Mouse (Mus musculus) Muller cell, postnatal 12 days (primary cell): ENCODE data around the gene Mrpl58.
A peak's percentile ranks its signal among the peaks of the same experiment; 100 is the strongest.
"Not testable (repeated sequence)": the region's sequence is repeated elsewhere in the genome, so short reads cannot be mapped to it uniquely, and the experiment has no call there.

Experiments used
- DNase-seq: peaks from one replicate; pipeline ENCODE4 v3.0.0-alpha.2; 2015; ENCODE audit errors: inconsistent ontology term

Gene Mrpl58

DNA sequence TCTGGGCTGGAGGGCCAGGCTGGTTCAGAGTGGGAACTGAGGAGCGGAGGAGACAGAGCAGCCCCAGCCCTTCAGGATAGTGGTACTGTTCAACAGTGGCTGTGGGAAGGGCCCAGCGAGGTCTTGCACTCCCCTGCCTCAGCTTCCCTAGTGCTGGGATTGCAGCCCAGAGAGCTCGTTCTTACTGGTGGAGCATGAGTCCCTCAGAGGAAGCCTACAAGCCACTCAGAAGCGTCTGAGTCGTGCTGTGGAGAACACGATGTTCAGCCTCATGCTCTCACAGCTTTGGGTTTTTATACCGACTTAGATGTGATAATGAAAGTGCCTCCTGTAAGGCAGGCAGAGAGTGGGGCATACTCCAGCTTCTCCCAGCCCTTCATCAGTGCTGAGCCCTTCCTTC is 21.1 kb downstream of the Mrpl58 start:
- no peak for DNase-seq

DNA sequence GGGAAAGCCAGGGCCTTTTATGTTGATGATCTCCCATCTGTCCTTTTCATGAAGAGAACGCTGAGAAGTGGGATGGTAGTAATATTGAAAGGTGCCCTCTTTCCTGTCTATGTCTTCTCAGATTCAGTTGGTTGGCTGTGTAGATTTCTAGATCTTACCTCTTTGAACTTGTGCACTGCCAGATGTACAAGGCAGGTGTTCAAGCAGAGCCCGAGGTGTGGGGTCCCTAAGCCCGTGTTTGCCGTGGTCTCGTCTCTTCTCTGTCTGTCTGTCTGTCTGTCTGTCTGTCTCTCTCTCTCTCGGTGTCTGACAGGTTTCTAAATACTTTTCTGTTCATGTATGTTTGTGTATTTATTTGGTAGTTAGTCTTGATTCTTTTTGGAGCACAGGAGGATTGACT is 22.1 kb downstream of the Mrpl58 start:
- no peak for DNase-seq

DNA sequence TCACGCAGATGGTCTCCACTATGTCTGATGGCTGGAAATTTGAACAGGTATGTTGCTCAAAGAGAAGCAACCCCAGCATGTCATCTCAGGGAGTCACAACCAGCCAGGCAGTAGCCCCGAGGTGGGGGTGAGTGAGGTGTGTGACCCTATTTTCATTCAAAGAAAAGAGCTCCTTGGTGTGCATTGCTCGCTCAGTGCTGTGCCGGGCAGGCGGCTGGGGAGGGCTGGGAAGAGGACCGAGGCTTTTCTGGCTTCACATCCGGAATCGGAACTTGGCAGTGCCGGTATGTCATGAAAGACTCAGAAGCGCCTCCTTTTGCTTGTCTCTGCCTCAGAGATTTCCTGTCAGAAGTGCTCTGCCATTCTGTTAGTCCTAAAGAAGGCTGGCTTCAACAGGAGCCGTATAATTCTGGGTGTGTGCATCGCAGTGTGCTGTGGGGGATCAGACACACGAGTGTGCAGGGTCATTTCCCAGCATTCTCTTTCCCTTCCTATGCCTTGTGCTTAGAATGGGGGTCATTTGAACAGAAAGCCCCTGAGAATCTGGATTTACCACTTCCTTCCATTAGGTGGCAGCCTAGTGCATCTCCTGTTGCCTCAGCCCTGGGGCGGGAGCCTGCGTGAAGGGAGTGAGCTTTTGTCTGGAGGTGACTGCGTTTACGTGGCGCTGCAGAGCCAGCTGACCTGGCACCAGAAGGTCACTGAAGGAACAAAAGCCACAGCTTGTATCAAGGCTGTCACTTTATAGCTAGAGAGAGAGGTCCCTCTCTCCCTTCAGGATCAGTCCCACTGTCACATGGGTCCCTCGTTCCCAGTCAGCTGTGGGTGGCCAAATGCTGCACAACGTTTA is 24.2 kb downstream of the Mrpl58 start:
- peak; percentile 77 for DNase-seq

DNA sequence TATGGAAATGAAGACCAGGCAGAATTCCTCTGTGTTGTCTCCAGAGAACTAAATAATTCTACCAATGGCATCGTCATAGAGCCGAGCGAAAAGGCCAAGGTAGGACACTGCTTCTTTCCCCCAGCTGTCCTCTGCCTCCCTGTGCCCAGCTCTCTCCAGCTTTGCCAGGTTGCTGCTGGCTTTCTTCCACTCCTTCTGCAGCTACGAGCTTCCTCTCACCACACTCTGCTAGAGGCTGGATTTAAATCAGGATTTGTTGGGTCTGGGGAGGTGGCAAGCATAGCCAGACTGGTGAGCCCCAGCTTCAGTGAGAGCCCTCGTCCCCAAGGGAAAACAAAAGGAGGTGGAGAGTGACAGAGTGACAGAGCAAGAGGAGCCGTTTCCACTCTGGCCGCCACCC is 25.8 kb downstream of the Mrpl58 start:
- DNase-seq: no peak

DNA sequence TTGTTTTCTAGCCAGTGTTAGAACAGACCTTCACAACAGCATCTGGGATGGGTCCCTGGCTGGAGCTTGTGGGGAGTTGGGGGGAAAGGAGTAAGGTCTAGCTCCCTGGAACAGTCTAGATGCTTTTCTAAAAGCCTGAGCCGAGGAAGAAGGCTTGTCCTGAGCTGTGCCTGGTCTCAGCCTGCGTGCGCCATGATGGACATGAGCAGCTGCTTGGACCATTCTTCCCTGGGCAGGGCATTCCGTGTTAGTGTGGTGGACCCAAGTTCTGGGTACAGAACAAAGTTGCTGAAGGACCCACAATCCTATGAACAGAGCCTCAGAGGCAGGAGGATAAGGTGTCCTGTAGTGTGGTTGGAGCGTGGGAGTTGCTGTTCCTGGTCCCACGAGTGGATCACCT is 27.0 kb downstream of the Mrpl58 start:
- DNase-seq: no peak

DNA sequence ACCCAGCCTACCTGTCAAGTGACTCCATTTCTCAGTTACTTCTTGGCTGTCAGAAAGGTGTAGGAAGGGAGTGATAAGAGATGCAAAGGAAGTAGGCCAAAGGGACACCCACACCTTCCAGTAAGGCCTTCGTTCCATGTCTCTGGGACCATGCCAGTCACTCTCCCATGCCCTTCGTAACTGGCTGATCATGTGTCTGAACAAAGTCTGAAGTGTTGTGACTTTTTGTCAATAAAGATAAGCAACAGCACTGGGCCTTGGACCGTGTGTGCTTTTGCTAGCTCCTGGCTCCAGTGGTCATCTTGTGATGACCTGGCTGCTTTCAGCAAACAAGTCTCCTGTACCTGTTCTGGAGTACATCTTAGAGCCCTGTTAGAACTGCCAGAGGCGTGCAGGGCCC is 29.3 kb downstream of the Mrpl58 start:
- no peak for DNase-seq

DNA sequence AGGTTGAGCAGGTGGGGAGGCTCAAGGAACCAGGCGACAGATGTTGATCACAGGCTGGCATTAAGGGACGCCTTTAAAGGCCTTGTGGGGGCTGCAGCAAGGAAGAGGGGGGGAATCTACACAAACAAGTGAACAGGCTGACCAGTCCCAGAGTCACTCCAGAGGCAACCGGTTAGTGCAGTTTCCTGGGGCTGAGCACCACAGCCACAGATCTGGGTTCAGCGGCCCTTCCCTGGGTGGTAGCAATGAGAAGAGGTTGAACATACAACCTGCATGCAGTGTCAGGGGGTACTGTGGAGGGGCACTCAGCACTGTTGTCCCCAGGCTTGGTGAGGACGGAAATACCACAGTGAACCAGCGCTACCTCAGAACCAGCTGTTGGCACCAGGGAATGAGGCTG is 29.8 kb downstream of the Mrpl58 start:
- no peak for DNase-seq

DNA sequence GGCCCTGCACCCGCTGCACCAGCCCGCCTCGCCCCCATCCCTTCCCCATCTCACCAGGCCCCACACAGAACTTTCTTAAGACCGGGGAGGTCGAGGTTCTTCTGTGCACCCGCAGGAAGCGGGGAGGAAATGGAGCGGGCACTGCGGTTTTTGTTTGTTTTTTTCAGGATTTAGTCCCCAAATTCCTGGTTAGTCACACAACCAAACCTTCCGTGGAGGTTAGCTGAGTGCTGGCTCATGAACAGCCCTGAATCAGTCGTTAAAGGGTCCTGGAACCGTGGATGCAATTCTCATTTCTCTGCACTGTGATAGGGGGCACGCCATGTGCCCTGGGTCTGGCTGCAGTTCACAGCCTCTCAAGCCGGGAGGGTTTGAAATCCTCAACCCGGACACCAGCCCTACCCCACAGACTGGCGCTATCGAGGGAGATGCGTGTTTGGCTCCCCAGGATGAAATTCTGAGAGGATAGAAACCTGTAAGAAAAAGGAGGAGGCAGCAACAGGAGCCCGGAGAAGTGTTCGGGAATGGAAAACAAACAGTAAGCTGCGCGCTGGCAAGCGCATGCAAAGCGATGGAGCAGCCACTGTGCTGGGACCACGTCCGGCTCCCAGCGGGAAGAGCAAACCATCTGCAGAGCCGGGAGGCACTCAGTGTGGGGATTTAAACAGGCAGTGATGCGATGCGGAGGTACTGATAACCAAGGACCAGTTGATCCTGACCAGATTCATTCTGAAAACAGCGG is 32.2 kb downstream of the Mrpl58 start:
- peak; percentile 32 for DNase-seq

DNA sequence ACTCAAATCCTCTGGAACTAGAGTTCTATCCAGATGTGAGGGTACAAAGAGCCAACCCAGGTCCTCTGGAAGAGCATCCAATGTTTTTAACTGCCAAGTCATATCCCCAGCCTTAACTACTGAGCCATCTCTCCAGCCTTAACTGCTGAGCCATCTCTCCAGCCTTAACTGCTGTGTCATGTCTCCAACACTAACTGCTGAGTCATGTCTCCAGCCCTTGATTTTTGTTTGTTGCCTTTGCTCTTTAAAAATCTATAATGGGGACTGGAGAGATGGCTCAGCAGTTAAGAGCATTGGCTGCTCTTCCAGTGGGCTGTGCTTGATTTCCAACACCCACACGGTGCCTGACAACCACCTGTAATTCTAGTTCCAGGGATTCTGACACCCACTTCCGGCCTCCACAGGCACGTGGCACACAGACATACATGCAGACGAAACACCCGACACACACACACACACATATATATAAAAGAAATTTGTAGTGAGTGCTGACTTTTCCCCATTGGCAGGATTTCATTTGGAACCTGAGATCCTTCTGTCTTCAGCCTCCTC is 34.1 kb downstream of the Mrpl58 start:
- DNase-seq: no peak

DNA sequence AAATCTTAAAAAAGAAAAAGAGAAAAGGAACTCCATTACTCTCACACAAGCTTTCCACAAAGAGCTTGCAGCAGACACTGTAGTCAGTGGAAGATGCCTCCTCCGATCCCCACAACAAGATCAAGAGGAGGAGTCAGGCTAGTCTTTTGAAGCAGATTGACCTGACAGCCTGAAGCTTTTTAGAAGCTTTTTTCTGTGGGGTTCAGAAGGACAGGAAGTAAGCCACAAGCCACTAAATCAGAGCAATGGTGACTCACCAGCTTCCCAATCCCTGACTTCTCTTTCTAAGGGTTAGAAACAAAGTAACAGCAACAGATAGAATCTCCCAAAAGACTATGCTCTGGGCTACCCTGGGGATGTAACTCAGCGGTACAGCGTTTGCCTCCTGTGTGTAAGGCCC is 35.8 kb downstream of the Mrpl58 start:
- DNase-seq: peak; percentile 37

DNA sequence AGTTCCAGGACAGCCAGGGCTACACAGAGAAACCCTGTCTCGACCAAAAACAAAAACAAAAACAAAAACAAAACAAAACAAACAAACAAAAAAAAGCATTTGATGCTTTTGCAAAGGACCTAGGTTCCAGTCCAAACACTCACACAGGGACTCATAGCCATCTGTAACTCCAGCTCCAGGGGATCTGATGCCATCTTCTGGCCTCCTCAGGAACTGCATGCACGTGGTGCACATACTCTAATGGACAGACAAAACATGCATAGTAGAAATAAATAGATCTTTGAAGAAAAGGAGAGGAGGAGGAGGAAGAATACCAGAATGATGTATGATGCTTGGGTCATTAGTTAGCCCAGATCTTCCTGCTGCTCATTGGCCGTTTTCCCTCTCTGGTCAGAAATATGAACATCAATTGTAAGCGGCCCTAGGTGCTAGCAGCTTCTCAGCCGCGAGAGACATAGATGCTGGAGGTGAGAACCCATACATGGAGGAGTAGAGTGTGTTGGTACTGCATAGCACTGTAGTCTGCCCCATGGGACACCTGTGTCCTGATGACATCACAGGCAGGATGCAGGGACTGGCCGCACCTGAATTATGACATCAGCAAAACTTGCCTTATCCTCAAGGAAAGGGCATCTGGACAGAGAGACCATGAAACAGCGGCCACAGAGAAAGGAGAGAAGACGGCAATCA is 36.5 kb downstream of the Mrpl58 start, which contains the start of gene Trim80:
TSS of gene Trim80 (plus strand) at position 640 of the 690 bp plus-strand sequence.
- no peak for DNase-seq

DNA sequence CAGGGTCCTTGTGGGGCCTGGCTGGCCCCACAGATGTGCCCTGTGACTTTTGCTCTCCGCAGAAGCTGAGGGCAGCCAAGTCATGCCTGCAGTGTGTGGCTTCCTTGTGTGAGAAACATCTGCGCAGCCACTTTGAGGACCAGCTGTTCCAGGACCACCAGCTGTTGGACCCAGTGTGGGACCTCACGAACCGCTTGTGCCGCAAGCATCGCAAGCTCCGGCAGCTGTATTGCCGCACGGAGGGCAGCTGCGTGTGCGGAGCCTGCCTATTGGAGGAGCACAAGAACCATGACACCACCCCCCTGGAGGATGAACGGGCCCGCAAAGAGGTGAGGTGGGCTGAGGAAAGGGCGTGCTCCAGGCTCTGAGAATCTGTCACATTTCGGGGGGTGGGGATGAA is 37.9 kb downstream of the Mrpl58 start:
- no peak for DNase-seq

DNA sequence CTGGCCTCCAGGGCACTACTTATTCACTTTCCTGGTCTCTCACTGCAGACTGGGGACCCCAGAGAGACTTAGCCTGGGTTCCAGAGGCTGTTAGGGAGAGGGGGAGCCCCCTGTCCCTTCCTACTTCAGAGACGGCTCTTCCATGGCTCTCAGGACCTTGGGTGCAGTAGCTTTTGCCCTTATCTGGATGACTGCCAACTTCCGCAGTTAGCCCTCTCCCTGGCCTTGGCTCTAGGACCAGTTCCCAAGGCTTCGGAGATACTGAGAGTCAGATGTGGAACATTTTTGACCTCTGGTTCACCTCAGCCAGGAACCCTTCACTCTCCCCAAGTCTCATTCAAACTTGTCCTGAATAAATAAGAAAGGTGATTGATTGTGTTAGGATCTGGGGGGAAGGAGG is 43.4 kb downstream of the Mrpl58 start:
- no peak for DNase-seq

DNA sequence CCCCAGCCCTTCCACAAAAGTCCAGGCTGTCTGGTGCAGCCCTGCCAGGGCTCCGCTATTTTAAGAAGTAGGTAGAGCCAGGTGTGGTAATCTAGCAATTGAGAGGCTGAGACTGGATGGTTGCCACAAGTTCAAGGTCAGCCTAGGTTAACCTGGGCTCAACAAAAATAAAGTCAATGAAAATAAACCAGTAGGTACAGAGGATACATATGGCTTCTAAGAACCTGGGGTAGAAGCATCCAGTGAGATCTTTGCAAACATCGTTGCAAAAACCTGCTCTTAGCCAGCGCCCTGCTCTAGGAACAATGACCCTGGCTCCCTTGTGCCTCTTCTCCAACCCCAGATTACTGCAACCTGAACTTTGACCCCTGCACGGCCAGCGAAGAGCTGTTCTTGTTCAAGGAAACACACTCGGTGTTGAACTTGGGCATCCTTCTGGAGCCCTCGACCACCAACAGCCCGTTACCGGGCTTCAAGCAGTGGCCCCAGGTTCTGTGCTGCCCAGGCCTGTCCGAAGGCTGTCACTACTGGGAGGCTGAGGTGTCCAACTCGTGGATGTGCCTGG is 43.9 kb downstream of the Mrpl58 start:
- DNase-seq: no peak

DNA sequence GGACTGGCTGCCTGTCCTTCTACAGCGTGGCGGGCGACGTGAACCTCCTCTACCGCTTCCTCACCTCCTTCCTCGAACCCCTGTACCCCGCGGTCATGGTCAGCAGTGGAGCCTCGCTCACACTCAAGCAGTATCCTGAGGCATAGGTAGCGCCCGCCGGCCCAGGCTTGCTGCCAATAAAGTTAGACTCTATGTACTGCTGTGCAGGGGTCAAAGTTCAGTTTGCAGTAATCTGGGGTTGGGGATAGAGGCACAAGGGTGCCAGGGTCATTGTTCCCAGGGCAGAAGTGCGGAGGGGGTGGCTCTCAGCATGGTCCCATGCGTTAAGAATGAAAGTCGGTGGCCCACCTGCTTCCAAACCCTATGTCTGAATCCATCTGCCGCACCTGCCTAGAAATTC is 44.5 kb downstream of the Mrpl58 start:
- no peak for DNase-seq

DNA sequence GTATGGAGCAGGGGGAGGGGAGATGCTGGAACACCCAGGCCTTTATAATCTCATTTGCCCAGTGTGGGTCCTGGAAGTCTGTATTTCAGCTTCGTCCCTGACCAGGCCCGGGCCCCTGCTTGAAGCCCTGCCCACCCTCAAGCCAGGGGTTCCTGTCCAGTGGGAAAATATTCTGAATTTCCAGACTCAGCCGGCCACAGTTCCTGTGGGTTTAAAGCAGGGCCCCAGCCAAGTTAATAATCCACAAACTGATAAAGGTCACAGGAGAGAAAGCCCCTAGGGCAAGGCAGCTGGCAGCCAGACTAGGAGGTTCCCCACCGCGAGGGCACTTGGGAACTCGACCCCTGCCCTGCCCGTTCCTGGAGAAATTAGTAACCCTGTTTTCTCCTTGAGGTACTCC is 45.4 kb downstream of the Mrpl58 start:
- DNase-seq: no peak

DNA sequence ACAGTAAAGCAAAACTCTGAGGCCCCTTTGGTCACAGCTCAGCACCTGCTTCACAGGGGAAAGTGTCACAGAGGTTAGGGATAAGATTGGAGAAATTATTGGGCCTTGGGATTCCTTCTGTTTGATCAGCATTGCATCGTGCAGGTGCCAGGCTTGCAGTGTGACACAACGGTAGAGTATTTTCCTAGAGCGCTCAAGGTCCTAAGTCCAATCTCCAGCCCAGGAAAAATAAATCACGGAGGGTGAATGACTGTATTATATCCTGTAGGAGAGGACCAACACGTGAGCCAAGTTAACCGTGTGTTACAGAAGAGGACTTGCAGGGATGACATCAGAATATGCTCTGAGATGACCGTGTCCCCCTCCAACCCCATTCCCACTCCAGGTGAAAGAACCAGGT is 46.6 kb downstream of the Mrpl58 start:
- DNase-seq: no peak

DNA sequence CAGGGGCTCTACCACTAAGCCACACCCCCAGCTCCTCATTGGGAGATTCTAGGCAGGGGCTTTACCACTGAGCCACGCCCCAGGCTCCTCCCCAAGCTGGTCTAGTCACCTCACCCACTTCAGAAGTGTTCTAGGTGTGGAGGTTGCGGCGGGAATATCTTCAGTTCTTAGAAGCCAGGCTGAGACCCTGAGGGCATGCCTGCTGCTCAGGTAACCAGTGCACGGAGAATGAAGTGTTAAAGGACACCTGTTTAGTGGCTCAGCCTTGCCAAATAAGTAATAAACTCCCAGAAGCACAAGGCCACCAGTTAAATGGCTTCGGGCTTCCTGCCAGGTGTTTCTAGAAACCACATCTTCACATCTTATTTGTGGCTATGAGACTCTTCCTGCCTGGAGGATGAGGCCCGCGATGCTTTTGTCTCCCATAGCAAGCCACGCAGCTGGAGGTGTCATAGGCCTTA is 48.3 kb downstream of the Mrpl58 start:
- DNase-seq: no peak

DNA sequence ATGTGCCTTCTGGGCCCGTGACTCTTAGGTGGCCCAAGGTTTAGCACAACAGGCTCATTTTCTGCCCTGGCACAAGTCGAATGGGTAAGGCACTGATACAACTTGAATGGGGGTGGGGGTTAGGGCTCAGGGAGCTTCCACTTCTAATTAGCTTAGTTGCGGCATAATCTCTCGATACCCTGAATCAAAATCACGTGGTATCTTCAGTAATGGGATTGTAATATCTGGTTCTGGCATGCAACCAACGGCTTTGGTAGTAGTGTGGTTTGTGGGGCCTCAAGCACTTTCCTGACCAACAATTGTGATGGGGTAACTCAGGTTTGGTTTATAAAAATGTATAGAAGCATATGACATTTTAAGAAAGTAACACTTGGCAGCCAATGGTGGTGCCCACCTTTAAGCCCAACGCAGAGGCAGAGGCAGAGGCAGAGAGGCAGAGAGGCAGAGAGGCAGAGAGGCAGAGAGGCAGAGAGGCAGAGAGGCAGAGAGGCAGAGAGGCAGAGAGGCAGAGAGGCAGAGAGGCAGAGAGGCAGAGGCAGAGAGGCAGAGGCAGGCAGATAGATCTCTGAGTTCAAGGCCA is 48.8 kb downstream of the Mrpl58 start:
- DNase-seq: no peak

DNA sequence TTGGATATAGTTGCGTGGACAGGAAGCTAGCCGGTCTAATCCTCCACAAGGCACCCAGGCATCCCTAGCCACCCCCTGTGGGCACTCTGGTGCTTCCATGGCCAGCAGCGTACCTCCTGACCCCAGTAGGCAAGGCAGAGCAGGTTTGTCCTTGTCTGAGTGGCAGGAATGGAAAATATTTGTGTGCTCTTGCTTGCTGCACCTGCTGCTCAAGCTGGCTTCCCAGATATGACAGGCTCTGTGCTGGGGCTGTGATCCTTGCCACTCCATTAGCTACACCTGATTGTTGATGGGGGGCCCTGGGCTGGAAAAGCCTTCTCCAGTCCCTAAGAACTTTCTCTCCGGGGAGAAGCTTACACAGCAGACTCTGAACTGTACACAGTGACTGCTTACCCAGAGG is 49.8 kb downstream of the Mrpl58 start:
- DNase-seq: no peak

DNA sequence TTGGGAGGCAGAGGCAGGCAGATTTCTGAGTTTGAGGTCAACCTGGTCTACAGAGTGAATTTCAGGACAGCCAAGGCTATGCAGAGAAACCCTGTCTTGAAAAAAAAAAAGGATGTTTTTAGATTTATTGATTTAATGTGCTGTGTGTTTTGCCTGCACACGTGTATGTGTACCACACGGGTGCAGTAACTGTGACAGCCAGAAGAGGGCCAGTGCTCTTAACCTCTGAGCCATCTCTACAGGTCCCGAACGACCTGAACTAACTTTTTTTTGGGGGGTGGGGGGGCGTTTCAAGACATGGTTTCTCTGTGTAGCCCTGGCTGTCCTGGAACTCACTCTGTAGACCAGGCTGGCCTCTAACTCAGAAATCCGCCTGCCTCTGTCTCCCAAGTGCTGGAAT is 51.3 kb downstream of the Mrpl58 start:
- not testable (repeated sequence) for DNase-seq
